ENCODE assay signal across 15 mouse cellular contexts in genomic region chr9:47612894-47613412, GRCm38 (mm10).
"Had no signal": no experiment of that assay in that cellular context is flagged by ENCODE, and none has a peak within 500 bp of the region (broad histone marks: within the 10 kb centered on the region; RNA-seq: fewer than 3 reads in every experiment).

No protein-coding gene starts in this region.

- H3K4me2 ChIP-seq: limb, embryonic 12.5 days; liver, embryonic 15.5 days; midbrain, embryonic 11.5 days; midbrain, embryonic 15.5 days; neural tube, embryonic 12.5 days had no signal

- H3K4me1 ChIP-seq: liver, embryonic 15.5 days; megakaryocyte, embryonic 14.5 days had no signal

- H3K9ac ChIP-seq: limb, embryonic 12.5 days; liver, embryonic 15.5 days; midbrain, embryonic 15.5 days; neural tube, embryonic 12.5 days had no signal

- H3K4me3 ChIP-seq: limb, embryonic 12.5 days; liver, embryonic 15.5 days; megakaryocyte, embryonic 14.5 days; midbrain, embryonic 15.5 days; neural tube, embryonic 12.5 days had no signal

- H3K27ac ChIP-seq: limb, embryonic 12.5 days; liver, embryonic 15.5 days; macrophage; midbrain, embryonic 15.5 days; neural tube, embryonic 12.5 days had no signal

- DNase-seq: kidney, adult 2 months; kidney, postnatal 25 days; liver; right cerebral cortex, postnatal 4 days; spleen, adult 18-20 months; thymus, adult 2 months; thymus, postnatal 25 days had no signal

- ATAC-seq: intestine, embryonic 16.5 days; midbrain, embryonic 15.5 days had no signal

- H3K9me3 ChIP-seq: limb, embryonic 12.5 days; liver, embryonic 15.5 days; midbrain, embryonic 15.5 days; neural tube, embryonic 12.5 days had no signal

- H3K27me3 ChIP-seq: liver, embryonic 15.5 days; megakaryocyte, embryonic 14.5 days; midbrain, embryonic 15.5 days; neural tube, embryonic 12.5 days had no signal

- H3K36me3 ChIP-seq: limb, embryonic 12.5 days; liver, embryonic 15.5 days; midbrain, embryonic 15.5 days; neural tube, embryonic 12.5 days had no signal
